Mouse (Mus musculus) urinary bladder, postnatal 36 days (tissue): Measurements from ENCODE around the gene Cyp2c39.
"Not testable (repeated sequence)": the region's sequence is repeated elsewhere in the genome, so short reads cannot be mapped to it uniquely, and the experiment has no call there.

Experiments
- DNase-seq, 2 experiments: peaks; one replicate each; pipeline ENCODE4 v3.0.0; 2022; ENCODE audit warnings: low spot score in 2 of 2, mixed read lengths in 1 of 2

The Cyp2c39 gene

GRCm38 (mm10) chr19:39510534-39510933, at the start of gene Cyp2c39:
Gene Cyp2c39 (plus strand): TSS chr19:39510862.
- DNase-seq, result no peak

DNA sequence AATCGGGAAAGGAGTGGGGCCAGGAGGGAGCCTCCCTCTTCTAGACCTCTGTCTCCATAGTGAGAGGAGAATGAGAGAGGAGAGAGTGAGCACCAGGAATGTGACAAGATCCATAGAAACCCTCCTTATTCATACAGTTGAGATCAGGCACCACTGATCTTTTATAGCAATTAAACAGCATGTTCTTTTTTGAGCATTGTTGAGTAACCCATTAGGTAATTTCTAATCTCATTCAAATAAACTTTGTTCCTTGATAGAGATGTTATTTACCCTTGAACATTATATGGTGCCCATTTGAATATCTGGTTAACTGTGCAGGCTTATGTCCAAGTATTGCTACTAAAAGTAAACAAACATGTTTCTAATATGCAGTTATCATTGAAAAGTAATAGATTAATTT, 47.7 kb upstream of the Cyp2c39 start, which contains the start of gene Cyp2c38:
Gene Cyp2c38, minus strand, starts transcription at position 135 of the 400 bp plus-strand sequence.
- no peak for DNase-seq

DNA sequence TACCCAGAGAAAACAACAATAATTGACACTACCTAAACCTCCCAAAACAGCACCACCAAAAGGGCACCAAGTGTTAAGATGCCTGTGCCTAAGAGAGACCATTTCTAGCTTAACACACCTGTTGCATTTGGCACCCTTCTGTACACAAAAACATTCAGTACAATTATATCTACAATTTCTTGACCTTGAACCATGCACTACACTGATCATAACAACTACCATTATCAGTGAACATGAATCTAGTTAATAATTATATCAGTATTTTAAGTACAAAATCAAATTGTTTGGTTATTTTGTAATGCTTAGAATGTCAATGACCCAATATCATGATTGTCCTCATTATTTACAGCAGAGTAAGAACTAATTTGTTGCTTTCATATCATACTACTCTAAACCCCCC, 46.7 kb upstream of the Cyp2c39 start:
- DNase-seq, result no peak

DNA sequence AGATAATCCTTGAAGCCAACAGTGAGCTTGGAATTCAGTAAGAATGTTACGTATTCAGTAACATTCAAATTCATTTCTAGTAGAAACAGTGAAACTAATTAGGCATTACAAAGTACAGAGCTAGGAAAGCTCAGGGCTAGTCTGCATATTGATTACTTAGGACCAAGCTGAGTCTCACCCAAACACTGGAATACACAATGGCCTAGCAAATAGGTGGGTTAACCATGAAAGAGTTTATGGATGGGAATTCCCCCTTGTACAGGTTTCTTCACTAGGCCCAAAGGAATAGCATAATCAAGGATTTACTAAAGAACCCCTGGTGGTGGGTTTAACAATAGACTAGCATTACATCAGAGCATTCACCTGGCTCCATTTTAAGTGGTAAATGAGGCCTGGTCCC, 26.7 kb upstream of the Cyp2c39 start:
- not testable (repeated sequence) for DNase-seq

- no peak for DNase-seq
Measured at GRCm38 (mm10) chr19:39506341-39506740, 4.3 kb upstream of the Cyp2c39 start.

DNA sequence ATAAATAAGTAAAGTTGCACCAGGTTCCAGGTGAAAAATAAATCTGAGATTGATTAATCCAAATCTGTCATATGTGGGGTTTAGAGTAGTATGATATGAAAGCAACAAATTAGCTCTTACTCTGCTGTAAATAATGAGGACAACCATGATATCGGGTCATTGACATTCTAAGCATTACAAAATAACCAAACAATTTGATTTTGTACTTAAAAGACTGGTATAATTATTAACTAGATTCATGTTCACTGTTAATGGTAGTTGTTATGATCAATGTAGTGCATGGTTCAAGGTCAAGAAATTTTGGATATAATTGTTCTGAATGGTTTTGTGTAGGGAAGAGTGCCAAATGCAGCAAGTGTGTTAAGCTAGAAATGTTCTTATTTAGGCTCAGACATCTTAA, 1.1 kb upstream of the Cyp2c39 start:
- DNase-seq, result no peak
